Mouse (Mus musculus) heart, adult 2 months (tissue): ENCODE data around the gene Fam187a.

Source experiments
- CTCF ChIP-seq: fragments of 200-600 bp; IDR thresholded peaks from 2 replicates; pipeline ENCODE4 v1.8.1; 2022; ENCODE audit warnings: antibody characterized with exemption, mild to moderate bottlenecking, moderate library complexity
- POLR2A ChIP-seq: fragments of 200-500 bp; IDR thresholded peaks from 2 replicates; pipeline ENCODE4 v1.6.1; 2011; ENCODE audit warnings: mild to moderate bottlenecking, low read depth, low read length, control low read depth; ENCODE audit not compliant: insufficient read depth

DNA sequence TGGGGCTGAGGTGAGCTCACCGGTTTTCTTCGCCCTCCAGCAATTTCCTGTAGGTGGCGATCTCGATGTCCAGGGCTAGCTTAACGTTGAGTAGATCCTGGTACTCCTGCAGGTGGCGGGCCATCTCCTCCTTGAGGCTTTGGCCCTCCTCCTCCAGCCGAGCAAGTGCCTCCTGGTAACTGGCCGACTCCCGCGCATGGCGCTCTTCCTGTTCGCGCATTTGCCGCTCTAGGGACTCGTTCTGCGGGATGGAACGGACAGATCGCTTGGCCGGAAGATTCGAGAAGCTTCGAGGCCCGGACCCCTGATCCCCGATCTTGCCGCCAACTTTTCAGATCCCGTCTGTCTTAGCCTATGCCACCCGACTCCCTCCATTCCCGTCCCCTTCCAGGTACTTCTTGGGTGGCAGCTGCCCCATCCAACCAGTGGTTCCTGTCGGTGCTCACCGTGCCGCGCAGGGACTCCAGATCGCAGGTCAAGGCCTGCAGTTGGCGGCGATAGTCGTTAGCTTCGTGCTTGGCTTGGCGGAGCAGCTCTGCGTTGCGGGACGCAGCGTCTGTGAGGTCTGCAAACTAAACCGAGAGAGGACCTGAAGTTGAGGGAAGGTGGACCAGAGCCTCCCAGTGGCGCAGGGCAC, 8.2 kb downstream of the Fam187a start:
- TF ChIP-seq CTCF (peak; percentile 81), POLR2A (no peak)
